Mouse (Mus musculus): ENCODE measurements around the gene Rpp40. TPM values are rescaled to one million over a fixed set of nuclear protein-coding genes. Genes with fewer than 3 reads are reported as not detected.

The Rpp40 gene
- total and polyA plus RNA-seq, 2 experiments = 5.3 to 10.0 TPM

DNA sequence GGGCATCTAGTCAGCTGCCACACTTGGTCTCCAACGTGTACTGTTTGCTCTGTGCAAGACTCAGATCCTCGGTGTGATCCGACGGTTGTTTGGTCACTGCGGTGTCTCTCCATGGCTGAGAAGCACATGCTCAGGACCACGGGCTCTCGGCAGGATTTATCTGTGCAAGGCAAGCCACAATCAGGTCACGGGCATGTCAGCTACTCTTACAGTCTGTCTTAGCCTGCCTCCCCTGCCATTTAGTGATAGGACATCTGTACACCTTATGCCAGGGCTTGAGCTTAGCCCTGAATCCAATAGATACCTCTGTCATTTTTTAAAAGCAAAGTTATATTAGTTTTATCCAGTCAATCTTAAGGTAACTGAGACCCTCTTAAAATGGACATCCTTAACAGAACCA lies 35.5 kb downstream of the Rpp40 start:
- 91% methylated on average over 8 of the region's 8 CpGs for WGBS
- Histone ChIP-seq H3K27me3 (ENCODE audit: control insufficient read depth, insufficient read depth, low read length) (no peaks in the 10 kb centered on the region), H3K79me2 (ENCODE audit: control insufficient read depth, insufficient read depth, low read length) (no peaks in the 10 kb centered on the region), H3K4me1 (ENCODE audit: control insufficient read depth, insufficient read depth, low read length) (no peaks in the 10 kb centered on the region), H3K36me3 (ENCODE audit: control insufficient read depth, insufficient read depth, low read length) (no peaks in the 10 kb centered on the region), H3K9ac (ENCODE audit: low read depth, low read length) (no peak overlapping the region), H3K4me3 (ENCODE audit: insufficient read depth, low read depth, low read length) (no peak overlapping the region), H3K27ac (replicated peaks; ENCODE audit: insufficient read depth, low read depth, low read length) (no peak overlapping the region)
- no peak for TF ChIP-seq POLR2A (IDR thresholded peaks at IDR 0.05; ENCODE audit: extremely low read depth, insufficient read depth, low read length)
- TF ChIP-seq CTCF (IDR thresholded peaks at IDR 0.05; ENCODE audit: low read depth, low read length) = no peak
- DNase-seq (ENCODE audit: extremely low read depth, low read depth, low spot score) = no peak

DNA sequence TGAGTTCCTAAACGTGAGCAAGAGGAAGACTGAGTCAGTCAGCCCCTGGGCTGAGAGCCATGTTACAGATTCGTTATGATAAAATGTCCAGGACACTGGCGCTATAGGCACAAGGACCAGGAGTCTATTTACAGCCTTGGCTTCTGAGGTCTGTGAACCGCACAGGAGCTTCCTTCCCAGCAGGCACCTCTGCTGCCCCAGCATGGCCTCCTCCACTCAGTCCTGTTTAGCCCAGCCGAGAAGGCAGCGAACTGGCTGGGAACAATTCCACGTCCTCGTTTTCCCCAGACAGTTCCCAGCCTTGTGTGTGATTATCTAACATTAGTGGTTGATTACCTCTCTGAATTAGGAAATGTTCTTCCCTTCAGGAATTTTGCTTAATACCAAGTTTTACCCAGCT lies 45.2 kb downstream of the Rpp40 start:
- Histone ChIP-seq H3K27ac (replicated peaks; ENCODE audit: insufficient read depth, low read depth, low read length) (no peak overlapping the region), H3K79me2 (ENCODE audit: control insufficient read depth, insufficient read depth, low read length) (no peaks in the 10 kb centered on the region), H3K4me3 (ENCODE audit: insufficient read depth, low read depth, low read length) (no peak overlapping the region), H3K27me3 (ENCODE audit: control insufficient read depth, insufficient read depth, low read length) (no peaks in the 10 kb centered on the region), H3K36me3 (ENCODE audit: control insufficient read depth, insufficient read depth, low read length) (peaks cover 9% of the 10 kb centered on the region), H3K9ac (ENCODE audit: low read depth, low read length) (no peak overlapping the region), H3K4me1 (ENCODE audit: control insufficient read depth, insufficient read depth, low read length) (no peaks in the 10 kb centered on the region)
- 70% methylated on average over 8 of the region's 8 CpGs for WGBS
- no peak for DNase-seq (ENCODE audit: extremely low read depth, low read depth, low spot score)
- no peak for TF ChIP-seq CTCF (IDR thresholded peaks at IDR 0.05; ENCODE audit: low read depth, low read length)
- no peak for TF ChIP-seq POLR2A (IDR thresholded peaks at IDR 0.05; ENCODE audit: extremely low read depth, insufficient read depth, low read length)

DNA sequence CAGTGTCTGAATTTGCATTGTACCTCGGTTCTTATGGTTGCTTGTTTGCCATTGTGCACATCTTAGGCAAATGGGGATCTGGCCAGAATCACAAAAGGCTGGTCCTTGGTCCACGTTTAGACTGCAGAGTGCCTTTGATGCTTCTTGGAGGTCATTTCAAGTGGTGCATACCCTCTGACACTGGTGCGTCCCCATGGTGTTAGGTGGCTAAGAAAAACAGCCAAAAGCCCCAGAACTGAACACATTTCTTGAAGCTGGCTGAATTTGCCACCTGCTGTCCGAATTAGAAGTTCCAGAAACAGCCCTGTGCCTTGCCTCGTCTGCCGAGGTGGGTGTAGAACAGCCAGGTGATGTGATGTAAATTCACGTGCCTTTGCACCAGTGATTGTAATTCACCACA lies 48.7 kb downstream of the Rpp40 start:
- TF ChIP-seq CTCF (IDR thresholded peaks at IDR 0.05; ENCODE audit: low read depth, low read length) (no peak), POLR2A (IDR thresholded peaks at IDR 0.05; ENCODE audit: extremely low read depth, insufficient read depth, low read length) (no peak)
- DNase-seq (ENCODE audit: extremely low read depth, low read depth, low spot score) = no peak
- H3K79me2 ChIP-seq (ENCODE audit: control insufficient read depth, insufficient read depth, low read length) = no peaks in the 10 kb centered on the region
- 95% methylated on average over 7 of the region's 7 CpGs for WGBS
- no peak overlapping the region for H3K9ac ChIP-seq (ENCODE audit: low read depth, low read length)
- H3K4me1 ChIP-seq (ENCODE audit: control insufficient read depth, insufficient read depth, low read length) = no peaks in the 10 kb centered on the region
- peaks cover 7% of the 10 kb centered on the region; the same call in 1 of the 2 replicates for H3K36me3 ChIP-seq (ENCODE audit: control insufficient read depth, insufficient read depth, low read length)
- H3K4me3 ChIP-seq (ENCODE audit: insufficient read depth, low read depth, low read length) = no peak overlapping the region
- no peak overlapping the region for H3K27ac ChIP-seq (replicated peaks; ENCODE audit: insufficient read depth, low read depth, low read length)
- no peaks in the 10 kb centered on the region for H3K27me3 ChIP-seq (ENCODE audit: control insufficient read depth, insufficient read depth, low read length)

DNA sequence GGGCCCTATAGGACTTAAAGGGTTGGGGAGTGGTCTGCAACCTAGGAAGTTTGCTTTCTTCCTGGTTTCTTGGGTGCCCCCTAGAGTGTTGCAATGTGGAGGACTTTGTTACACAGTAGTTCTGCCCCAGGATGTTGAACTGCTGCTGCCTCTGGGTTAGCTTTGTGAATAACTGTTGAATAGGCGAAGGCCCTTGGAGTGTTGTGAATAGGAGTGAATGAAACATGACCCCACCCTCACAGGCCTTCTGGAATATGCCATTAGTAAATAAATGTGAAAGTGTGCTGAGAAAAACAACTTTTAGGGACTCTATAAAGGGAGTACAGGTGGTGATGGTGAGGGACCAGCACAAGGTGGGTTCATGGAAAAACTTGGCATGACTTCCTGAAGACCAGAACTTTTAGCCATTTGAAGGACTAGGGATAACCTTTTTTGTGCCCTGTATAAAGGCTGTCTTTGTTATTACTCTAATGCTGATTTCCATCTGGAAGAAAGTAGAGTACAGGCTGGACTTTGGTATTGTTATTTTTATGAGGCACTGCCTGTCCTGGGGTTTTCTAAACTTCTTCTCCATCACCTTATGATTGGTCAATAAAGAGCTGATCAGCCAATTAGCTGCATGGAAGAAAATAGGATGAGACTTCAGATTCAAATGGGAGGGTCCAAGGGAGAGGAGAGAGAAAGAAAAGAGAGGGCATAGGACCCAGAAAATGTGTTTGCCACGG lies 53.1 kb downstream of the Rpp40 start:
- H3K27ac ChIP-seq (replicated peaks; ENCODE audit: insufficient read depth, low read depth, low read length) = no peak overlapping the region
- H3K4me1 ChIP-seq (ENCODE audit: control insufficient read depth, insufficient read depth, low read length) = no peaks in the 10 kb centered on the region
- 97% methylated on average over 2 of the region's 2 CpGs for WGBS
- no peak overlapping the region for H3K9ac ChIP-seq (ENCODE audit: low read depth, low read length)
- H3K36me3 ChIP-seq (ENCODE audit: control insufficient read depth, insufficient read depth, low read length) = peaks cover 2% of the 10 kb centered on the region; the same call in 1 of the 2 replicates
- no peak for DNase-seq (ENCODE audit: extremely low read depth, low read depth, low spot score)
- no peaks in the 10 kb centered on the region for H3K79me2 ChIP-seq (ENCODE audit: control insufficient read depth, insufficient read depth, low read length)
- H3K27me3 ChIP-seq (ENCODE audit: control insufficient read depth, insufficient read depth, low read length) = no peaks in the 10 kb centered on the region
- TF ChIP-seq POLR2A (IDR thresholded peaks at IDR 0.05; ENCODE audit: extremely low read depth, insufficient read depth, low read length) (no peak), CTCF (IDR thresholded peaks at IDR 0.05; ENCODE audit: low read depth, low read length) (no peak)
- H3K4me3 ChIP-seq (ENCODE audit: insufficient read depth, low read depth, low read length) = no peak overlapping the region

DNA sequence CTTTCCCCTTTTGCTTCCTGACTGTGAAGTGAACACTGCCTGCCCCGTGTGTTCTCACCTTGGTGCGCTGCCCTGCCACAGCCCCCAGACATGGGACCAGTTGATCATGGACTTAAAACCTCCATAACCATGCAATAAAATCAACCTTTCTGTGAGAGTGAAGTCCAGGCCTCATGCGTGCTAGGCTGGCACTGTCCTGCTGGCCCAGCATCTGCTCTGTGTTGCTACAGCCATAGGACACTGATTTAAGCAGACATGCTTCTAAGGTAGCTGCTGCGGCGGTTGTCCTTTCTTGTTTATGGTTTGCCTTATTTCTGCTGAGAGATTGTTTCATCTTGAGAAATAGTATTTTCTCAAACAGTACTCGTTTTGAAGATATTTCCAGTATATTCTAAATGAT lies 54.6 kb downstream of the Rpp40 start:
- H3K79me2 ChIP-seq (ENCODE audit: control insufficient read depth, insufficient read depth, low read length) = no peaks in the 10 kb centered on the region
- no peak overlapping the region for H3K9ac ChIP-seq (ENCODE audit: low read depth, low read length)
- WGBS = 97% methylated on average over 6 of the region's 6 CpGs
- no peak overlapping the region for H3K27ac ChIP-seq (replicated peaks; ENCODE audit: insufficient read depth, low read depth, low read length)
- no peak for DNase-seq (ENCODE audit: extremely low read depth, low read depth, low spot score)
- H3K36me3 ChIP-seq (ENCODE audit: control insufficient read depth, insufficient read depth, low read length) = peaks cover 2% of the 10 kb centered on the region; the same call in 1 of the 2 replicates
- TF ChIP-seq CTCF (IDR thresholded peaks at IDR 0.05; ENCODE audit: low read depth, low read length) (no peak), POLR2A (IDR thresholded peaks at IDR 0.05; ENCODE audit: extremely low read depth, insufficient read depth, low read length) (no peak)
- H3K4me3 ChIP-seq (ENCODE audit: insufficient read depth, low read depth, low read length) = no peak overlapping the region
- H3K4me1 ChIP-seq (ENCODE audit: control insufficient read depth, insufficient read depth, low read length) = no peaks in the 10 kb centered on the region
- no peaks in the 10 kb centered on the region for H3K27me3 ChIP-seq (ENCODE audit: control insufficient read depth, insufficient read depth, low read length)

DNA sequence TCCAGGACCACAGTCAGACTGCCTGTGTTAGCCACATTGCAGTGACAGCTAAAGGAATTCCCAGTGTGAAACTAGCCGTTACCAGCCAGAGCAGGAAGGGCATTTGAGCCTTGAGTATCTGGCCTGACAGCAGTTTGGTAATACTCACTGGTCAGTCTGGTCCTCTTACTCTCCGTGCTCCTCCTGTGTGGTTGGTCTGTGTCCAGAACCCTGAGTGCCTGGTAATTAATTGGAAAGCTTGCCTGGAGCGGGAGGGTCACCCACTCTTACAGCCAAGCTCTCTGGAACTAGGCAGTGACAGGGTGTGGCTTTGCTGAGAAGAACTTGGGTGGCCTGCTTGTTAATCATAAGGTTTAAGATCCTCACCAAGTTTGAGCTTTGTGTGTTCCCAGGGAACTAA lies 57.5 kb downstream of the Rpp40 start:
- H3K27ac ChIP-seq (replicated peaks; ENCODE audit: insufficient read depth, low read depth, low read length) = no peak overlapping the region
- no peaks in the 10 kb centered on the region for H3K27me3 ChIP-seq (ENCODE audit: control insufficient read depth, insufficient read depth, low read length)
- TF ChIP-seq POLR2A (IDR thresholded peaks at IDR 0.05; ENCODE audit: extremely low read depth, insufficient read depth, low read length) (no peak), CTCF (IDR thresholded peaks at IDR 0.05; ENCODE audit: low read depth, low read length) (no peak)
- DNase-seq (ENCODE audit: extremely low read depth, low read depth, low spot score) = no peak
- no peaks in the 10 kb centered on the region for H3K36me3 ChIP-seq (ENCODE audit: control insufficient read depth, insufficient read depth, low read length)
- 81% methylated on average over 3 of the region's 3 CpGs for WGBS
- no peak overlapping the region for H3K9ac ChIP-seq (ENCODE audit: low read depth, low read length)
- peaks cover 3% of the 10 kb centered on the region; the same call in 1 of the 2 replicates for H3K79me2 ChIP-seq (ENCODE audit: control insufficient read depth, insufficient read depth, low read length)
- H3K4me3 ChIP-seq (ENCODE audit: insufficient read depth, low read depth, low read length) = no peak overlapping the region
- no peaks in the 10 kb centered on the region for H3K4me1 ChIP-seq (ENCODE audit: control insufficient read depth, insufficient read depth, low read length)
